Mouse (Mus musculus): Measurements from ENCODE around the gene Eya3.
"Not testable (repeated sequence)": the region's sequence is repeated elsewhere in the genome, so short reads cannot be mapped to it uniquely, and the experiment has no call there.

The Eya3 gene

GRCm38 (mm10) chr4:132647439-132647838 is 8.7 kb downstream of the Eya3 start:
- no peak for DNase-seq

- DNase-seq = no peak
Observed at GRCm38 (mm10) chr4:132649271-132649999, 10.6 kb downstream of the Eya3 start.

- DNase-seq = peak in 1 of 2 experiments; percentile 19
Observed at GRCm38 (mm10) chr4:132652842-132653241, 14.1 kb downstream of the Eya3 start.

- no peak for DNase-seq
Observed at GRCm38 (mm10) chr4:132653799-132654198, 15.0 kb downstream of the Eya3 start.

GRCm38 (mm10) chr4:132655290-132655689 is 16.5 kb downstream of the Eya3 start:
- no peak for DNase-seq

GRCm38 (mm10) chr4:132659106-132659505 is 20.3 kb downstream of the Eya3 start:
- no peak for DNase-seq

GRCm38 (mm10) chr4:132672697-132673096 is 33.9 kb downstream of the Eya3 start:
- DNase-seq = no peak

GRCm38 (mm10) chr4:132676771-132677539 is 38.2 kb downstream of the Eya3 start:
- peak in 1 of 2 experiments; percentile 35 for DNase-seq

GRCm38 (mm10) chr4:132689634-132690033 is 50.8 kb downstream of the Eya3 start:
- DNase-seq = no peak

- DNase-seq = no peak
Observed at GRCm38 (mm10) chr4:132693366-132693765, 54.6 kb downstream of the Eya3 start.

GRCm38 (mm10) chr4:132702076-132702475 is 63.3 kb downstream of the Eya3 start:
- DNase-seq = no peak

GRCm38 (mm10) chr4:132706885-132707284 is 68.1 kb downstream of the Eya3 start:
- no peak for DNase-seq

GRCm38 (mm10) chr4:132713181-132713580 is 74.4 kb downstream of the Eya3 start:
- DNase-seq = no peak

GRCm38 (mm10) chr4:132718251-132718650 is 79.5 kb downstream of the Eya3 start:
- DNase-seq = no peak

- no peak for DNase-seq
Observed at GRCm38 (mm10) chr4:132728233-132728632, 89.4 kb downstream of the Eya3 start.

- no peak for DNase-seq
Observed at GRCm38 (mm10) chr4:132731616-132732015, 92.8 kb downstream of the Eya3 start.

GRCm38 (mm10) chr4:132732148-132732684 is 93.4 kb downstream of the Eya3 start, which contains the start of gene Xkr8:
Xkr8 (minus strand) TSS chr4:132732546.
- peak; percentile 80 to 91 for DNase-seq

GRCm38 (mm10) chr4:132733071-132733770 is 94.4 kb downstream of the Eya3 start:
- DNase-seq = no peak

- DNase-seq = no peak
Observed at GRCm38 (mm10) chr4:132734766-132735165, 96.0 kb downstream of the Eya3 start.

- DNase-seq = no peak
Observed at GRCm38 (mm10) chr4:132735389-132735788, 96.6 kb downstream of the Eya3 start.

GRCm38 (mm10) chr4:132735894-132736293 is 97.1 kb downstream of the Eya3 start:
- DNase-seq = no peak

GRCm38 (mm10) chr4:132737154-132737553 is 98.4 kb downstream of the Eya3 start:
- DNase-seq = not testable (repeated sequence)

- DNase-seq = no peak
Observed at GRCm38 (mm10) chr4:132741491-132741890, 102.7 kb downstream of the Eya3 start.
